Mouse (Mus musculus) forebrain, embryonic 15.5 days (tissue): ENCODE measurements around the gene Tbc1d15. TPM values are rescaled to one million over a fixed set of nuclear protein-coding genes. Genes with fewer than 3 reads are reported as not detected.

Source experiments
- ATAC-seq: fragments of 200-750 bp; cut with Nextera tagmentation; replicated peaks from 2 replicates; pipeline ENCODE4 v1.8.0; 2017; ENCODE audit warnings: mild to moderate bottlenecking, moderate TSS enrichment, moderate library complexity
- H3K27ac ChIP-seq: fragments of 300-500 bp; sonication (generic); replicated peaks from 2 replicates; pipeline ENCODE4 v1.5.1; 2015; ENCODE audit warnings: mild to moderate bottlenecking, inconsistent platforms
- H3K27me3 ChIP-seq: fragments of 300-500 bp; sonication (generic); 2 replicates; pipeline ENCODE4 v1.6.1; 2015; ENCODE audit warnings: inconsistent platforms
- H3K36me3 ChIP-seq: fragments of 300-500 bp; sonication (generic); 2 replicates; pipeline ENCODE4 v1.6.1; 2015; ENCODE audit warnings: mild to moderate bottlenecking, inconsistent platforms
- H3K4me1 ChIP-seq: fragments of 300-500 bp; sonication (generic); 2 replicates; pipeline ENCODE4 v1.6.1; 2015; ENCODE audit warnings: inconsistent platforms
- H3K4me2 ChIP-seq: fragments of 300-500 bp; sonication (generic); replicated peaks from 2 replicates; pipeline ENCODE4 v1.6.1; 2015; ENCODE audit warnings: mild to moderate bottlenecking, inconsistent platforms
- H3K4me3 ChIP-seq: fragments of 300-500 bp; sonication (generic); 2 replicates; pipeline ENCODE4 v1.5.1; 2015; ENCODE audit warnings: mild to moderate bottlenecking, inconsistent platforms
- H3K9ac ChIP-seq: fragments of 300-500 bp; sonication (generic); replicated peaks from 2 replicates; pipeline ENCODE4 v1.6.1; 2015; ENCODE audit warnings: mild to moderate bottlenecking, inconsistent platforms
- H3K9me3 ChIP-seq: fragments of 300-500 bp; sonication (generic); 2 replicates; pipeline ENCODE4 v1.6.1; 2016; ENCODE audit warnings: inconsistent platforms
- WGBS: fragments of 180-500 bp; shearing (Covaris S2); methylation state at CpG from one replicate; pipeline ENCODE4 v1.1.7; 2015; ENCODE audit warnings: mixed read lengths; 5-methylcytosine and 5-hydroxymethylcytosine counted together
- polyA plus RNA-seq: library from polyadenylated mRNA; unstranded; fragments of >200 nt; fragmentation: Nextera tagmentation; extraction: Ambion mirVana; gene quantifications from 2 replicates; pipeline ENCODE4 v1.2.1, GENCODE M21; 2015

The Tbc1d15 gene
- 40.7 and 42.1 TPM in 2 replicates for polyA plus RNA-seq

- Histone ChIP-seq H3K4me2 (peak within 1 kb of the TSS; percentile 61), H3K36me3 (no peaks in the 10 kb centered on the region), H3K4me1 (peaks cover 20% of the 10 kb centered on the region), H3K9ac (peak within 1 kb of the TSS; percentile 84), H3K4me3 (peak within 1 kb of the TSS; percentile 92), H3K27ac (0 out of 2 replicates have a peak within 1 kb of the TSS, but pooled peaks have one; percentile 21), H3K9me3 (no peaks in the 10 kb centered on the region), H3K27me3 (no peaks in the 10 kb centered on the region)
- WGBS, result under 1% methylated on average over 66 of the region's 67 CpGs
- peak; percentile 99 for ATAC-seq
These were observed at the start of gene Tbc1d15 for GRCm38 (mm10) chr10:115251088-115251934. TSS of gene Tbc1d15 (minus strand) at chr10:115251467.

GRCm38 (mm10) chr10:115298683-115299082, 47.4 kb upstream of the Tbc1d15 start:
- Histone ChIP-seq H3K36me3 (peaks cover 51% of the 10 kb centered on the region), H3K9me3 (no peaks in the 10 kb centered on the region), H3K4me1 (no peaks in the 10 kb centered on the region), H3K4me3 (no peak overlapping the region), H3K27ac (no peak overlapping the region), H3K27me3 (no peaks in the 10 kb centered on the region), H3K9ac (no peak overlapping the region), H3K4me2 (no peak overlapping the region)
- ATAC-seq, result no peak
- 93% methylated on average over 4 of the region's 4 CpGs for WGBS

- Histone ChIP-seq H3K36me3 (peaks cover 61% of the 10 kb centered on the region), H3K27ac (no peak overlapping the region)
These were observed 46.3 kb upstream of the Tbc1d15 start for GRCm38 (mm10) chr10:115297582-115297981.

GRCm38 (mm10) chr10:115296401-115296935, 45.2 kb upstream of the Tbc1d15 start:
- Histone ChIP-seq H3K4me1 (no peaks in the 10 kb centered on the region), H3K36me3 (peaks cover 62% of the 10 kb centered on the region), H3K9me3 (no peaks in the 10 kb centered on the region), H3K27ac (no peak overlapping the region), H3K4me3 (no peak overlapping the region), H3K27me3 (no peaks in the 10 kb centered on the region), H3K9ac (no peak overlapping the region), H3K4me2 (no peak overlapping the region)
- ATAC-seq, result no peak
- 90% methylated on average over 9 of the region's 9 CpGs for WGBS

More at GRCm38 (mm10) chr10:115297582-115297981, 46.3 kb upstream of the Tbc1d15 start:
- Histone ChIP-seq H3K27me3 (no peaks in the 10 kb centered on the region), H3K9me3 (no peaks in the 10 kb centered on the region), H3K9ac (no peak overlapping the region), H3K4me3 (no peak overlapping the region), H3K4me1 (no peaks in the 10 kb centered on the region), H3K4me2 (no peak overlapping the region)
- 96% methylated on average over 5 of the region's 5 CpGs for WGBS
- no peak for ATAC-seq

GRCm38 (mm10) chr10:115295162-115295561, 43.9 kb upstream of the Tbc1d15 start:
- Histone ChIP-seq H3K4me2 (no peak overlapping the region), H3K36me3 (peaks cover 59% of the 10 kb centered on the region), H3K4me1 (no peaks in the 10 kb centered on the region), H3K9me3 (no peaks in the 10 kb centered on the region), H3K27me3 (no peaks in the 10 kb centered on the region), H3K9ac (no peak overlapping the region), H3K27ac (no peak overlapping the region), H3K4me3 (no peak overlapping the region)
- no peak for ATAC-seq
- WGBS, result 95% methylated on average over 3 of the region's 3 CpGs

- no peak for ATAC-seq
- H3K36me3 ChIP-seq, result peaks cover 59% of the 10 kb centered on the region
- 86% methylated on average over 7 of the region's 7 CpGs for WGBS
- H3K9ac ChIP-seq, result no peak overlapping the region
- no peaks in the 10 kb centered on the region for H3K27me3 ChIP-seq
- no peak overlapping the region for H3K27ac ChIP-seq
- H3K4me1 ChIP-seq, result no peaks in the 10 kb centered on the region
- H3K4me3 ChIP-seq, result no peak overlapping the region
- H3K4me2 ChIP-seq, result no peak overlapping the region
- no peaks in the 10 kb centered on the region for H3K9me3 ChIP-seq
These were observed 43.4 kb upstream of the Tbc1d15 start for GRCm38 (mm10) chr10:115294715-115295114.

GRCm38 (mm10) chr10:115293946-115294345, 42.7 kb upstream of the Tbc1d15 start:
- no peak overlapping the region for H3K27ac ChIP-seq
- WGBS, result 91% methylated on average over 7 of the region's 7 CpGs
- no peak for ATAC-seq
- H3K27me3 ChIP-seq, result no peaks in the 10 kb centered on the region
- no peak overlapping the region for H3K4me2 ChIP-seq
- no peak overlapping the region for H3K9ac ChIP-seq
- peaks cover 61% of the 10 kb centered on the region for H3K36me3 ChIP-seq
- no peaks in the 10 kb centered on the region for H3K9me3 ChIP-seq
- H3K4me1 ChIP-seq, result no peaks in the 10 kb centered on the region
- no peak overlapping the region for H3K4me3 ChIP-seq

- Histone ChIP-seq H3K36me3 (peaks cover 64% of the 10 kb centered on the region), H3K4me2 (no peak overlapping the region), H3K9me3 (no peaks in the 10 kb centered on the region), H3K4me1 (no peaks in the 10 kb centered on the region), H3K27ac (no peak overlapping the region), H3K27me3 (no peaks in the 10 kb centered on the region), H3K4me3 (no peak overlapping the region), H3K9ac (no peak overlapping the region)
- 94% methylated on average over 9 of the region's 9 CpGs for WGBS
- ATAC-seq, result no peak
These were observed 39.4 kb upstream of the Tbc1d15 start for GRCm38 (mm10) chr10:115290671-115291070.

- Histone ChIP-seq H3K4me1 (no peaks in the 10 kb centered on the region), H3K9me3 (no peaks in the 10 kb centered on the region), H3K27ac (no peak overlapping the region), H3K4me3 (no peak overlapping the region), H3K27me3 (no peaks in the 10 kb centered on the region), H3K36me3 (peaks cover 53% of the 10 kb centered on the region), H3K4me2 (no peak overlapping the region), H3K9ac (no peak overlapping the region)
- WGBS, result 93% methylated on average over 8 of the region's 8 CpGs
- ATAC-seq, result no peak
These were observed 37.6 kb upstream of the Tbc1d15 start for GRCm38 (mm10) chr10:115288856-115289255.

- no peak overlapping the region for H3K4me3 ChIP-seq
- ATAC-seq, result no peak
These were observed 32.9 kb upstream of the Tbc1d15 start for GRCm38 (mm10) chr10:115284170-115284569.

GRCm38 (mm10) chr10:115281381-115281780, 30.1 kb upstream of the Tbc1d15 start:
- 81% methylated on average over 10 of the region's 10 CpGs for WGBS
- no peak for ATAC-seq

More at GRCm38 (mm10) chr10:115284170-115284569, 32.9 kb upstream of the Tbc1d15 start:
- H3K9ac ChIP-seq, result no peak overlapping the region
- H3K4me2 ChIP-seq, result no peak overlapping the region
- H3K36me3 ChIP-seq, result peaks cover 18% of the 10 kb centered on the region
- no peaks in the 10 kb centered on the region for H3K9me3 ChIP-seq
- 85% methylated on average over 10 of the region's 10 CpGs for WGBS
- no peaks in the 10 kb centered on the region for H3K4me1 ChIP-seq
- no peak overlapping the region for H3K27ac ChIP-seq
- H3K27me3 ChIP-seq, result no peaks in the 10 kb centered on the region

GRCm38 (mm10) chr10:115271649-115272048, 20.4 kb upstream of the Tbc1d15 start:
- H3K27ac ChIP-seq, result no peak overlapping the region
- WGBS, result 60% methylated on average over 5 of the region's 5 CpGs
- no peaks in the 10 kb centered on the region for H3K9me3 ChIP-seq
- no peak overlapping the region for H3K4me3 ChIP-seq
- no peaks in the 10 kb centered on the region for H3K36me3 ChIP-seq
- no peaks in the 10 kb centered on the region for H3K27me3 ChIP-seq
- no peak overlapping the region for H3K4me2 ChIP-seq
- no peaks in the 10 kb centered on the region for H3K4me1 ChIP-seq
- no peak for ATAC-seq
- no peak overlapping the region for H3K9ac ChIP-seq

More at GRCm38 (mm10) chr10:115281381-115281780, 30.1 kb upstream of the Tbc1d15 start:
- Histone ChIP-seq H3K9ac (no peak overlapping the region), H3K4me2 (no peak overlapping the region), H3K4me1 (no peaks in the 10 kb centered on the region), H3K4me3 (no peak overlapping the region), H3K27ac (no peak overlapping the region), H3K9me3 (no peaks in the 10 kb centered on the region), H3K36me3 (peaks cover 4% of the 10 kb centered on the region), H3K27me3 (no peaks in the 10 kb centered on the region)
